Mouse (Mus musculus) cortical plate, adult 2 months (tissue): Measurements from ENCODE around the gene Map3k7cl. TPM values are rescaled to one million over a fixed set of nuclear protein-coding genes. Genes with fewer than 3 reads are reported as not detected.

Source experiments
- H3K27ac ChIP-seq: fragments of 200-500 bp; 2 replicates; pipeline ENCODE4 v1.5.1; 2012; ENCODE audit warnings: low read length, control low read depth, inconsistent platforms; ENCODE audit not compliant: insufficient read depth
- H3K4me1 ChIP-seq: fragments of 200-500 bp; 2 replicates; pipeline ENCODE4 v1.6.1; 2011; ENCODE audit warnings: low read length; ENCODE audit not compliant: control insufficient read depth, insufficient read depth
- H3K4me3 ChIP-seq: fragments of 200-500 bp; 2 replicates; pipeline ENCODE4 v1.5.1; 2011; ENCODE audit warnings: mild to moderate bottlenecking, low read length, control low read depth; ENCODE audit not compliant: insufficient read depth
- CTCF ChIP-seq: fragments of 200-500 bp; IDR thresholded peaks from 2 replicates; pipeline ENCODE4 v1.5.1; 2011; ENCODE audit warnings: mild to moderate bottlenecking, control low read depth, low read length; ENCODE audit not compliant: insufficient read depth; ENCODE audit errors: extremely low read depth
- POLR2A ChIP-seq: fragments of 200-500 bp; IDR thresholded peaks from 2 replicates; pipeline ENCODE4 v1.6.1; 2011; ENCODE audit warnings: mild to moderate bottlenecking, low read length, control low read depth; ENCODE audit not compliant: insufficient read depth; ENCODE audit errors: extremely low read depth
- polyA plus RNA-seq: library from polyadenylated mRNA; depleted of rRNA; stranded (reverse); fragments of >200 nt; gene quantifications from 2 replicates; pipeline ENCODE4 v1.2.3, GENCODE M21; 2012

Gene Map3k7cl
- polyA plus RNA-seq, 1 experiment: 1.2 TPM

DNA sequence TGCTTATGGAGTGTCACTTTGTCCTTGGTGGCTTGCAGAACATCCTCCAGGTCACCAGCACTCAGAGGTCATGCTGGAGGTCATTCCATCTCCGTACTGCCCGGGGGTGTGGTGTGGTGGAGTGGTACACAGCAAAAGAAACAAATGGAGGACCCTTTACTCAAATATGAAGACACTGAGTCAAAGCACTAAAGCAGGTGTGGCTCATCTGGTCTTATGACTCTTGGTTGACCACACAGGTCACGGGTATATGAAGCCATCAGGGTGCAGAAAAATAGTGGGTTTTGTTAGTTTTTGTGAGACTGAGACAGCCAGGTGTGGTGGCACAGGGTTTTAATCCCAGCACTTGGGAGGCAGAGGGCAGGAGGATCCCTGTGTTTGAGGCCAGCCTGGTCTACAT, 11.4 kb downstream of the Map3k7cl start:
- no peak for TF ChIP-seq CTCF
- TF ChIP-seq POLR2A: no peak
- Histone ChIP-seq H3K4me1 (peaks cover 3% of the 10 kb centered on the region; the same call in 1 of the 2 replicates), H3K4me3 (no peak overlapping the region), H3K27ac (no peak overlapping the region)

GRCm38 (mm10) chr16:87567572-87567971, 14.4 kb downstream of the Map3k7cl start:
- Histone ChIP-seq H3K4me1 (peaks cover 3% of the 10 kb centered on the region; the same call in 1 of the 2 replicates), H3K4me3 (no peak overlapping the region), H3K27ac (no peak overlapping the region)
- TF ChIP-seq POLR2A (no peak), CTCF (no peak)

DNA sequence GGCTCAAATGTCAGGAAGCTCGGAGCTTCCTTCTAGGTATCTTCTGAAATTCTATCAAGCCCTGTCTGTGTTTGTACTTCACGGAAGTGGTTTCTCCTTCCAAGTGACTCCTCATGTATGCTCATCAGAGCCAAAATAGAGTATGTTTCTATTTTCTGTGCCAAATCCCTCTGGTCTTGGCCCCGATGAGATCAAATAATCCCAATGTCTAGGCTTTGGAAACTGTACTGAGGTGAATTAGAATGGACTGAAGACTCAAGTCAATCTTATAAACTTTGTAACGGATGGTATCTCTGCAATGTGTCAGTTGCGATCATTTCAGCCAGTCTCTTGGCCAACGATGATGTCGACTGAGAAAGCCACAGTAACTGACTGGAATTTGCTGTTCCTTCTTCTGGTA, 15.1 kb downstream of the Map3k7cl start:
- no peak overlapping the region for H3K4me3 ChIP-seq

DNA sequence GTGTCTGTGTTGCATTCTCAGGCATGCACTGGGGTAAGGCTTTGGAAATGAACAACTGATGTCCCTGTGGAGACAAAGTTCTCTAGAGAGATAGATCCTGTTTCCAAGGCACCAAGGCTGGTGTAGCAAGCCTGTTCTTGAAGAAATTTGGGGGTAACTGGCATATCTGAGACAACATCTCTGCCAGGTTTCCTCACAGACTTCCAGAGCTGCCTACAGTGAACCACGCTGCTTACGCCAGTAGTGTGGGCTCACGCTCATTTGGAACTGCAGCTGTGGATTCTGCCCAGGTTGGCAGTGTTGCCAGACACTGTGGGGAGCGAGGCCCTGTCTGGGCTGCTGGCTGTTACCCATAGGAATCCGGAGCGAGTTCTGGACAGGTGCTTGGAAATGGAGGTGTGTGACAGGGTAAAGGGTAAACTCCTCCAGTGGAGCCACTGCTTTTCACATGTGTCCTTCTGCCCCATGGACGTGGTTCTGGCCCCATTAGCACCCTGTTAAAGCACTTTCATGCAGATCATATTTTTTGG, 16.5 kb downstream of the Map3k7cl start:
- H3K27ac ChIP-seq: no peak overlapping the region
- H3K4me1 ChIP-seq: peaks cover 3% of the 10 kb centered on the region; the same call in 1 of the 2 replicates
- TF ChIP-seq POLR2A: no peak
- no peak for TF ChIP-seq CTCF
- no peak overlapping the region for H3K4me3 ChIP-seq

More for the DNA sequence above, 15.1 kb downstream of the Map3k7cl start:
- H3K27ac ChIP-seq: no peak overlapping the region
- TF ChIP-seq CTCF (no peak), POLR2A (no peak)
- H3K4me1 ChIP-seq: peaks cover 3% of the 10 kb centered on the region; the same call in 1 of the 2 replicates

DNA sequence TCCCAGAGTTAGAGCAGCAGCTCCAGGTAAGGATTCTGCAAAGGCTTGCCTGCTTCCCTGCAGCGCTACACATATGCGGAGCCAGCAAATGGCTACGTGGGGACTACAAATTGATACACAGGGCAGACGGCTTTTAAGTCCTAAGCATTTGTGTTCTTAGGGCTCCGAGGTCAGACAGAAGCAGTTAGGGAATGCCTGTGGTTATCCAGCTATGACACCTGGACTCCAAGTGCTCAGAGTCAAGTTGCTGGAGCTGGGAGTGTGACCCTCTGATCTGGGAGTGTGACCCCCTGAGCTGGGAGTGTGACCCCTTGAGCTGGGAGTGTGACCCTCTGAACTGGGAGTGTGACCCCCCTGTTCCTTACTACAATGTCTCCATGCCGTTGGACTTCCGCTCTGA, 17.2 kb downstream of the Map3k7cl start:
- TF ChIP-seq POLR2A (no peak), CTCF (no peak)
- Histone ChIP-seq H3K27ac (no peak overlapping the region), H3K4me1 (peaks cover 3% of the 10 kb centered on the region; the same call in 1 of the 2 replicates), H3K4me3 (no peak overlapping the region)

- Histone ChIP-seq H3K4me1 (no peaks in the 10 kb centered on the region), H3K4me3 (no peak overlapping the region), H3K27ac (no peak overlapping the region)
- TF ChIP-seq CTCF: no peak
- TF ChIP-seq POLR2A: no peak
Measured at GRCm38 (mm10) chr16:87573409-87573808, 20.3 kb downstream of the Map3k7cl start.

GRCm38 (mm10) chr16:87574160-87574559, 21.0 kb downstream of the Map3k7cl start:
- no peak overlapping the region for H3K4me3 ChIP-seq
- no peaks in the 10 kb centered on the region for H3K4me1 ChIP-seq
- no peak for TF ChIP-seq CTCF
- no peak for TF ChIP-seq POLR2A

DNA sequence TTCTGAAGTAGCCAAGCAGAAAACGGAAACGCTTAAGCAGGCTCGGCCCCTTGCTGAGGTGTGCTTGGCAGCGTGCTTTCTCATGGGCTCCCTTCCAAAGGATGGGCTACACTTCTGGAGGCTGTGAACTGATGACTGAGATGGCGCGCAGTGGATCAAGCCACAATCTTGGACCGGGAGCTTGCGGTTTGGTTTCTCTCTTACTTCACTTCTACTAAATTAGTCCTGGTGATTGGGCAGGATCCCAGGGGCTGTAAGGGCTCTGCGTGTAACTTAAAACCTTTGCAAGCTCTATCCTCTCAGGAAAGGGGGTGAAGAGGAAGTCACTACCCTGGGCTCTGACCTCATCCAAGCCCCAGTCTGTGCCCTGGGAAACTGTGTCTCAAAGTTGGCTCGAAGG, 22.5 kb downstream of the Map3k7cl start:
- Histone ChIP-seq H3K27ac (no peak overlapping the region), H3K4me1 (no peaks in the 10 kb centered on the region), H3K4me3 (no peak overlapping the region)
- TF ChIP-seq POLR2A (no peak), CTCF (no peak)

More at GRCm38 (mm10) chr16:87574160-87574559, 21.0 kb downstream of the Map3k7cl start:
- no peak overlapping the region for H3K27ac ChIP-seq

GRCm38 (mm10) chr16:87578881-87579280, 25.8 kb downstream of the Map3k7cl start:
- no peaks in the 10 kb centered on the region for H3K4me1 ChIP-seq
- H3K27ac ChIP-seq: no peak overlapping the region
- TF ChIP-seq CTCF: no peak
- TF ChIP-seq POLR2A: no peak
- H3K4me3 ChIP-seq: no peak overlapping the region

DNA sequence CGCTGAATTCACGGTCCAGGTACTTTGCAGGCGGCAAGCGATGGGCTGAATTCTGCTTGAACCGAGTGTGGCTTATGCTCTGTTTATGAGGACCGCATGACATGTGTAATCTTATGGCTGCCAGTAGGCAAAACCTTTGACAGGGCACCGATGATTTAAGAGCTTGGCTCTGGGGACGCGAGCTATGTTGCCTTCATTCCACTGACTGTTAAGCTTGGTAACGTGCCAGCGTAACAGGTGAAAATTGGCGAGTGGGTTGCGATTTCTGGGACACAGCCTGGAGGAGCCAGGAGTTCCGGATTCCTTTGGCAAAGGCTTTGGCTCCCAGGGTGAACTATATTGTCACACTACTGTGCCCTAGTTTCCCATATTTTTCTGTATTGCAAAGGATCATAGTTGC, 26.3 kb downstream of the Map3k7cl start:
- H3K4me3 ChIP-seq: no peak overlapping the region
- no peaks in the 10 kb centered on the region for H3K4me1 ChIP-seq
- H3K27ac ChIP-seq: no peak overlapping the region
- no peak for TF ChIP-seq CTCF
- TF ChIP-seq POLR2A: no peak

DNA sequence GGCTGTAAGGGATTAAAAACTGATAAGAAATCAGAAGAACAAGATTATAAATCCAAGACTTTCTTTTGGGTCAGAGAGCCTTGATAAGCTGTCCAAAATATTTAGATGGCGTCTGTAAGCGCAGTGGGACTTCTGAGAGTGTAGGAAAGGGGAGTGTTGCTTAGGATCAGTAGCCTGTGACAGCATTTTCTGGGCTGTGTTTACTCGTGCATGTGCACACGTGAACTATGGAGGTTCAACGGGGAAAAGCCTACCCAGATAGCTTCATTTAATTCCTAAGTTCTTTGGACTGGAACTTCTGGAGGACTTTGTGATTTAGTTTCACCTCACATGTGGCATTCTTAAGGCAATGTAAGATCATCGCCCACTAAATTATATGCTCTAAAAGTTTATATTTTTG, 29.6 kb downstream of the Map3k7cl start:
- H3K4me3 ChIP-seq: no peak overlapping the region
- no peak overlapping the region for H3K27ac ChIP-seq
- no peak for TF ChIP-seq POLR2A
- TF ChIP-seq CTCF: no peak
- no peaks in the 10 kb centered on the region for H3K4me1 ChIP-seq
